Mouse (Mus musculus): ENCODE data around the gene Gm17428. TPM values are rescaled to one million over a fixed set of nuclear protein-coding genes. Genes with fewer than 3 reads are reported as not detected.
"Not testable (repeated sequence)": the region's sequence is repeated elsewhere in the genome, so short reads cannot be mapped to it uniquely, and the experiment has no call there.

The Gm17428 gene
- polyA plus RNA-seq, 1 experiment from 2014 or later: not detected

GRCm38 (mm10) chr14:54941024-54941978 lies 35.4 kb upstream of the Gm17428 start:
- Histone ChIP-seq H3K27me3 (replicated peaks; ENCODE audit: control insufficient read depth, insufficient read depth, low read length) (no peaks in the 10 kb centered on the region), H3K4me3 (ENCODE audit: low read depth, low read length) (no peak overlapping the region), H3K27ac (ENCODE audit: low read depth, low read length) (no peak overlapping the region), H3K4me1 (replicated peaks; ENCODE audit: control insufficient read depth, insufficient read depth, low read length) (no peaks in the 10 kb centered on the region), H3K36me3 (ENCODE audit: control insufficient read depth, insufficient read depth) (no peaks in the 10 kb centered on the region), H3K4me2 (replicated peaks; ENCODE audit: low read depth) (no peak overlapping the region), H3K9me3 (ENCODE audit: control insufficient read depth) (no peaks in the 10 kb centered on the region), H3K9ac (ENCODE audit: low read depth, low read length) (no peak overlapping the region)
- TF ChIP-seq CTCF (IDR thresholded peaks at IDR 0.05; ENCODE audit: low read depth): no peak
- no peak for ATAC-seq
- 60% methylated on average over 13 of the region's 13 CpGs for WGBS

- ATAC-seq: no peak
- Histone ChIP-seq H3K4me3 (ENCODE audit: low read depth, low read length) (no peak overlapping the region), H3K4me2 (replicated peaks; ENCODE audit: low read depth) (no peak overlapping the region), H3K27ac (ENCODE audit: low read depth, low read length) (no peak overlapping the region), H3K27me3 (replicated peaks; ENCODE audit: control insufficient read depth, insufficient read depth, low read length) (no peaks in the 10 kb centered on the region), H3K9ac (ENCODE audit: low read depth, low read length) (no peak overlapping the region), H3K9me3 (ENCODE audit: control insufficient read depth) (no peaks in the 10 kb centered on the region), H3K36me3 (ENCODE audit: control insufficient read depth, insufficient read depth) (no peaks in the 10 kb centered on the region), H3K4me1 (replicated peaks; ENCODE audit: control insufficient read depth, insufficient read depth, low read length) (no peaks in the 10 kb centered on the region)
- TF ChIP-seq CTCF (IDR thresholded peaks at IDR 0.05; ENCODE audit: low read depth): no peak
- WGBS: 87% methylated on average over 8 of the region's 8 CpGs
These were observed 34.3 kb upstream of the Gm17428 start for GRCm38 (mm10) chr14:54942479-54942878.

- Histone ChIP-seq H3K4me2 (replicated peaks; ENCODE audit: low read depth) (no peak overlapping the region), H3K27me3 (replicated peaks; ENCODE audit: control insufficient read depth, insufficient read depth, low read length) (no peaks in the 10 kb centered on the region), H3K27ac (ENCODE audit: low read depth, low read length) (no peak overlapping the region), H3K9me3 (ENCODE audit: control insufficient read depth) (no peaks in the 10 kb centered on the region), H3K4me1 (replicated peaks; ENCODE audit: control insufficient read depth, insufficient read depth, low read length) (no peaks in the 10 kb centered on the region), H3K4me3 (ENCODE audit: low read depth, low read length) (no peak overlapping the region), H3K9ac (ENCODE audit: low read depth, low read length) (no peak overlapping the region), H3K36me3 (ENCODE audit: control insufficient read depth, insufficient read depth) (no peaks in the 10 kb centered on the region)
- ATAC-seq: no peak
- no peak for TF ChIP-seq CTCF (IDR thresholded peaks at IDR 0.05; ENCODE audit: low read depth)
- 87% methylated on average over 7 of the region's 7 CpGs for WGBS
These were observed 32.8 kb upstream of the Gm17428 start for GRCm38 (mm10) chr14:54943971-54944370.

GRCm38 (mm10) chr14:54944939-54945338 lies 31.8 kb upstream of the Gm17428 start:
- no peak for ATAC-seq
- H3K9ac ChIP-seq (ENCODE audit: low read depth, low read length): no peak overlapping the region
- H3K4me2 ChIP-seq (replicated peaks; ENCODE audit: low read depth): no peak overlapping the region
- H3K4me3 ChIP-seq (ENCODE audit: low read depth, low read length): no peak overlapping the region
- H3K4me1 ChIP-seq (replicated peaks; ENCODE audit: control insufficient read depth, insufficient read depth, low read length): no peaks in the 10 kb centered on the region
- no peak for TF ChIP-seq CTCF (IDR thresholded peaks at IDR 0.05; ENCODE audit: low read depth)
- no peaks in the 10 kb centered on the region for H3K9me3 ChIP-seq (ENCODE audit: control insufficient read depth)
- no peak overlapping the region for H3K27ac ChIP-seq (ENCODE audit: low read depth, low read length)
- no peaks in the 10 kb centered on the region for H3K27me3 ChIP-seq (replicated peaks; ENCODE audit: control insufficient read depth, insufficient read depth, low read length)
- no peaks in the 10 kb centered on the region for H3K36me3 ChIP-seq (ENCODE audit: control insufficient read depth, insufficient read depth)
- WGBS: 69% methylated on average over 2 of the region's 2 CpGs

- Histone ChIP-seq H3K4me1 (replicated peaks; ENCODE audit: control insufficient read depth, insufficient read depth, low read length) (no peaks in the 10 kb centered on the region), H3K27ac (ENCODE audit: low read depth, low read length) (no peak overlapping the region), H3K4me3 (ENCODE audit: low read depth, low read length) (no peak overlapping the region), H3K27me3 (replicated peaks; ENCODE audit: control insufficient read depth, insufficient read depth, low read length) (no peaks in the 10 kb centered on the region), H3K4me2 (replicated peaks; ENCODE audit: low read depth) (no peak overlapping the region), H3K9ac (ENCODE audit: low read depth, low read length) (no peak overlapping the region), H3K36me3 (ENCODE audit: control insufficient read depth, insufficient read depth) (no peaks in the 10 kb centered on the region), H3K9me3 (ENCODE audit: control insufficient read depth) (no peaks in the 10 kb centered on the region)
- no peak for ATAC-seq
- WGBS: 72% methylated on average over 19 of the region's 19 CpGs
- no peak for TF ChIP-seq CTCF (IDR thresholded peaks at IDR 0.05; ENCODE audit: low read depth)
These were observed 30.6 kb upstream of the Gm17428 start for GRCm38 (mm10) chr14:54945975-54946704.

GRCm38 (mm10) chr14:54947008-54947407 lies 29.7 kb upstream of the Gm17428 start:
- H3K27me3 ChIP-seq (replicated peaks; ENCODE audit: control insufficient read depth, insufficient read depth, low read length); H3K4me3 ChIP-seq (ENCODE audit: low read depth, low read length); H3K36me3 ChIP-seq (ENCODE audit: control insufficient read depth, insufficient read depth); H3K27ac ChIP-seq (ENCODE audit: low read depth, low read length); H3K4me2 ChIP-seq (replicated peaks; ENCODE audit: low read depth); H3K4me1 ChIP-seq (replicated peaks; ENCODE audit: control insufficient read depth, insufficient read depth, low read length); ATAC-seq; H3K9ac ChIP-seq (ENCODE audit: low read depth, low read length); H3K9me3 ChIP-seq (ENCODE audit: control insufficient read depth): not testable (repeated sequence)
- 91% methylated on average over 9 of the region's 11 CpGs for WGBS
